Mouse (Mus musculus) CH12.LX (cell line): Measurements from ENCODE around the gene Gm2075. TPM values are rescaled to one million over a fixed set of nuclear protein-coding genes. Genes with fewer than 3 reads are reported as not detected.
"Not testable (repeated sequence)": the region's sequence is repeated elsewhere in the genome, so short reads cannot be mapped to it uniquely, and the experiment has no call there.

Experiments
- DNase-seq: peaks from one replicate; pipeline ENCODE4 v3.0.0-alpha.2; 2013; ENCODE audit errors: extremely low read depth
- H3K27ac ChIP-seq: 2 replicates; pipeline ENCODE4 v1.5.1; 2012; ENCODE audit warnings: low read depth, mild to moderate bottlenecking, control low read depth, moderate library complexity; ENCODE audit not compliant: insufficient read depth
- H3K27me3 ChIP-seq: replicated peaks from 2 replicates; pipeline ENCODE3; 2012; ENCODE audit warnings: inconsistent platforms
- H3K36me3 ChIP-seq, 2 experiments: replicated peaks in 1 of 2; 2 replicates each; pipeline versions ENCODE3 to v1.6.1; 2012; ENCODE audit warnings: inconsistent platforms in 1 of 2, low read length in 1 of 2, mild to moderate bottlenecking in 1 of 2, mixed read lengths in 1 of 2, moderate library complexity in 1 of 2; ENCODE audit not compliant: control insufficient read depth in 1 of 2, insufficient read depth in 1 of 2
- H3K4me1 ChIP-seq, 2 experiments: 2 replicates each; pipeline ENCODE4 v1.6.1; 2012; ENCODE audit warnings: inconsistent platforms in 1 of 2, moderate library complexity in 1 of 2; ENCODE audit not compliant: insufficient read depth in 2 of 2, control insufficient read depth in 1 of 2
- H3K4me2 ChIP-seq: 2 replicates; pipeline ENCODE4 v1.6.1; 2012; ENCODE audit warnings: low read depth, mild to moderate bottlenecking, control low read depth; ENCODE audit not compliant: poor library complexity, insufficient read depth, severe bottlenecking
- H3K4me3 ChIP-seq, 3 experiments: fragments of 150-350 bp in 1 of 3; sonication (generic) in 1 of 3; replicated peaks in 1 of 3; 2 replicates each; pipeline versions ENCODE3 to v1.5.1; 2011 to 2012; ENCODE audit warnings: low read depth in 2 of 3, low read length in 2 of 3, mild to moderate bottlenecking in 2 of 3, moderate library complexity in 2 of 3, control low read depth in 1 of 3, improper control_type of control experiment in 1 of 3, inconsistent platforms in 1 of 3, mixed read lengths in 1 of 3; ENCODE audit not compliant: poor library complexity in 1 of 3
- H3K79me2 ChIP-seq: replicated peaks from 2 replicates; pipeline ENCODE4 v1.6.1; 2012; ENCODE audit warnings: mild to moderate bottlenecking, moderate library complexity; ENCODE audit not compliant: control insufficient read depth, poor library complexity, insufficient read depth, severe bottlenecking; ENCODE audit errors: extremely low read depth
- H3K9ac ChIP-seq: 2 replicates; pipeline ENCODE4 v1.6.1; 2012; ENCODE audit warnings: low read depth, mild to moderate bottlenecking, control low read depth, moderate library complexity; ENCODE audit not compliant: insufficient read depth
- H3K9me3 ChIP-seq: replicated peaks from 2 replicates; pipeline ENCODE3; 2012; ENCODE audit warnings: low read length, inconsistent platforms, mixed read lengths
- CTCF ChIP-seq, 2 experiments: IDR thresholded peaks in 1 of 2; conservative IDR thresholded peaks in 1 of 2; 2 replicates each; pipeline ENCODE4 v1.5.1; 2011 to 2012; ENCODE audit warnings: low read depth in 2 of 2, low read length in 2 of 2, improper control_type of control experiment in 1 of 2, inconsistent platforms in 1 of 2, mild to moderate bottlenecking in 1 of 2, moderate library complexity in 1 of 2
- RAD21 ChIP-seq: IDR thresholded peaks from 2 replicates; pipeline ENCODE4 v1.6.1; 2011; ENCODE audit warnings: low read depth, mild to moderate bottlenecking, low read length, improper control_type of control experiment, moderate library complexity
- ZNF384 ChIP-seq: IDR thresholded peaks from 2 replicates; pipeline ENCODE4 v1.6.1; 2012; ENCODE audit warnings: low read depth, low read length, improper control_type of control experiment, inconsistent platforms
- dilution Hi-C: fragments of 300-500 bp; cut with MboI; formaldehyde crosslinking; loops from 2 replicates; pipeline ENCODE4 v1.14.3; 2020; ENCODE audit warnings: low sequenced_read_pairs; ENCODE audit not compliant: extremely low pct_unique_long_range_greater_than_20kb, extremely low pct_ligation_motif_present
- in situ Hi-C: fragments of 300-500 bp; cut with MboI; formaldehyde crosslinking; loops from 3 replicates; pipeline ENCODE4 v1.14.3; 2019; ENCODE audit warnings: low sequenced_read_pairs, low pct_ligation_motif_present, low pct_unique_long_range_greater_than_20kb, mixed read lengths
- polyA plus RNA-seq: library from polyadenylated mRNA; unstranded; fragments of >175 nt; gene quantifications from 2 replicates; pipeline ENCODE4 v1.2.1, GENCODE M21; 2012; ENCODE audit warnings: low read depth; ENCODE audit not compliant: insufficient read length
- total RNA-seq, 2 experiments: library from RNA; depleted of rRNA; stranded (reverse); fragments of 300-350 nt in 1 of 2; fragments of >200 nt in 1 of 2; gene quantifications; 2 replicates each; pipeline ENCODE4 v1.2.3; 2012 to 2014

Gm2075 gene
- total RNA-seq (2012; rRNA removed) (not detected in 2 replicates), total RNA-seq (2014; rRNA removed) (not detected in 2 replicates), polyA plus RNA-seq (not detected in 2 replicates)

GRCm38 (mm10) chr12:88011548-88011947, at the start of gene Gm2075:
Gene Gm2075 (plus strand): TSS chr12:88011848.
- H3K36me3 ChIP-seq, dilution Hi-C loops, H3K9ac ChIP-seq, H3K9me3 ChIP-seq, H3K4me3 ChIP-seq, H3K27me3 ChIP-seq, H3K79me2 ChIP-seq, H3K27ac ChIP-seq, in situ Hi-C loops, DNase-seq, H3K4me1 ChIP-seq, H3K4me2 ChIP-seq: not testable (repeated sequence)

DNA sequence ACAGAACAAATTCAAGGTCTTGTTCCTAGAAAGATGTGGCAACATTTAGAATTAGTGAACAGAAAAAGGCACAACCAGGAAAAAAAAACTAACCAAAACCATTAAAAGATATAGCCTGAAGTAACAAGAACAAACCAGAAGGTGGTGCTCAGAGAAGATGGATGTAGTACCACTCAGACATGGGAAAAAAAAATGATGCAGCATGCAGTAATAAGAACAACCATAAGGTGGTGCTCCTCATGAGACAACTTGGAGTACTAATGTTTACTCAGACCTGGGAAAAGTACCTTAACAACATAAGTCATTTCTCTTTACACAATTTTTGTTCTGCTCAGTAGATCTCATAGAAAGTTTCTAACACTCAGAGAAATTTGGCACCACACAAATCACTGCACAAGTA, 27.6 kb upstream of the Gm2075 start:
- H3K4me2 ChIP-seq, H3K79me2 ChIP-seq, H3K4me1 ChIP-seq, H3K36me3 ChIP-seq, H3K27me3 ChIP-seq, H3K4me3 ChIP-seq, in situ Hi-C loops, DNase-seq, dilution Hi-C loops, H3K9ac ChIP-seq, H3K27ac ChIP-seq, H3K9me3 ChIP-seq: not testable (repeated sequence)
- peak; percentile 24; the same call in 1 of the 2 replicates for TF ChIP-seq ZNF384
- peak; percentile 0; the same call in 1 of the 2 replicates for TF ChIP-seq RAD21
- peak in 1 of 2 experiments; percentile 33; a peak in 2 of 4 replicates for TF ChIP-seq CTCF (conservative IDR thresholded peaks at IDR 0.05 in 1 of 2, IDR thresholded peaks at IDR 0.05 in 1 of 2; ENCODE audit: low read depth in 2 of 2, low read length in 2 of 2)

GRCm38 (mm10) chr12:88004118-88004517, 7.5 kb upstream of the Gm2075 start:
- in situ Hi-C loops, H3K4me1 ChIP-seq: not testable (repeated sequence)

GRCm38 (mm10) chr12:88018671-88019070, 7.0 kb downstream of the Gm2075 start, which contains the start of gene Gm6803:
Gene Gm6803 (minus strand): TSS chr12:88018771.
- H3K79me2 ChIP-seq, DNase-seq, H3K9ac ChIP-seq, dilution Hi-C loops, H3K4me1 ChIP-seq, H3K4me3 ChIP-seq, H3K27me3 ChIP-seq, H3K9me3 ChIP-seq, in situ Hi-C loops, H3K4me2 ChIP-seq, H3K36me3 ChIP-seq, H3K27ac ChIP-seq: not testable (repeated sequence)

More at GRCm38 (mm10) chr12:88004118-88004517, 7.5 kb upstream of the Gm2075 start:
- H3K4me3 ChIP-seq, H3K79me2 ChIP-seq, H3K27ac ChIP-seq, H3K4me2 ChIP-seq, H3K36me3 ChIP-seq, DNase-seq, H3K9ac ChIP-seq, H3K27me3 ChIP-seq, dilution Hi-C loops, H3K9me3 ChIP-seq: not testable (repeated sequence)

- H3K27me3 ChIP-seq, H3K9ac ChIP-seq, H3K79me2 ChIP-seq, H3K36me3 ChIP-seq, H3K4me1 ChIP-seq, H3K4me2 ChIP-seq, in situ Hi-C loops, H3K9me3 ChIP-seq, H3K27ac ChIP-seq, H3K4me3 ChIP-seq, DNase-seq, dilution Hi-C loops: not testable (repeated sequence)
These were observed 15.1 kb downstream of the Gm2075 start, which contains the start of gene Gm2056 for GRCm38 (mm10) chr12:88026704-88027103. Gene Gm2056 (plus strand): TSS chr12:88027004.

DNA sequence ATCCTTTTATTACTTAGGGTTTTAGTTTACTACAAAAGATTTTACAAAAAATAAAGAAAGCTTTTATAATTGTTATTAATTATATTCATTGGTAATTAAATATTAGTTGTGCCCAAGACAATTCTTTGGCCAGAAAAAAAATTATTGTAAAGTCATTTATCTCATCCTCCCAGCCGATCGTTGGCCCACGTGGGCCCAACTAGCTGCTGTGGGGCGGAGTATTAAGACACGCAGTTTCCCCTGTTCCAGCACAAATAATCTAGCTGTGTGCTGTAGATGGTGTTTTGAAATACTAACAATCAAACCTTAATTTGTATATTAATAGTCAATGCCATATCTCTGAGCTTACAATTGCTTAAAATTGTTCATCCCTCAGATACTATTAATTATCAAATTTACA, 20.6 kb downstream of the Gm2075 start:
- H3K9ac ChIP-seq, DNase-seq, in situ Hi-C loops: not testable (repeated sequence)

More for the DNA sequence above, 20.6 kb downstream of the Gm2075 start:
- H3K79me2 ChIP-seq, H3K4me1 ChIP-seq, H3K4me2 ChIP-seq, H3K27ac ChIP-seq, H3K4me3 ChIP-seq, H3K36me3 ChIP-seq, H3K9me3 ChIP-seq, H3K27me3 ChIP-seq, dilution Hi-C loops: not testable (repeated sequence)
